Mouse (Mus musculus): ENCODE data around the gene Pdhb. TPM values are rescaled to one million over a fixed set of nuclear protein-coding genes. Genes with fewer than 3 reads are reported as not detected.

The Pdhb gene
- polyA plus RNA-seq (2012; rRNA removed), result 15.7 and 19.8 TPM in 2 replicates

DNA sequence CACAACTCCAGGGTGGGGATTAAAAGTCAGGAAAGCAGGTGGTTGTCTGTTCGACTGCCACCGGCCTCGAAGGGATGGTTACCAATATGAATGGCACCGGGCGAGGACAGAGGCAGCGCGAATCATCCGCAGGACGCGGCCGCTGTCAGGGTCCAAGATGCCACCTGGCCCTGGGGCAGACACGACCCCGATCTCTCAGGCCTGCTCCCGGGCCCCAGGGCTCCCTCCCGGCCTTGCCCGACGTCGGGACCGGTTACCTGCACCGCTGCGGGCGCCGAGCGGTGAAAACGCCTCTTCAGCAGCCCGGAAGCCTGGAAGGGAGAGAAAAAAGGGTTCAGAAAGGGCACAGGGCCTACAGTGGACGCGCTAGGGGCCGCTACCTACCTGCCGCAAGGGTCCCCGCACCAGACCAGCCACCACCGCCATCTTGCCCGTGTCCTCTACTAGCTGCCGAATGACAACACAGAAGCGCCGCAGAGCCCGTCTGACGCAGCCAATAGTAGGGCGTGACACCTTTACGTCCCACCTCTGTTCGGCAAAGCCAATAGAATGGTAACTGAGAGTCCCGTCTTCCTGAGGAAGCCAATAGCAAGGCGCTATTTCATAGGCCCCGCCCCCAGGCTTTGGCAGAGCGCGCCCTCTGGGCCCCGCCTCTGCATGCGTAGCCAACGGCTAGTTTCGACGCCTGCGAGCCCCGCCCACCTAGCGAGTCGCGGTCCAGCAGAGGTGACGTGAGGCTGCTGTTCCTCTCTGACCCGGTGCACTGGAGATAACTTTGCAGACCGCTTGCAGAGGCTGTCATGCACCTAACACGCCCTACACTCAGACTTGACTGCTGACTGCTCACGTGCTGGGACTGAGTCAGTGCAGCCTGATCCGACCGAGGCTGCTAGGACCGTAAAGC is at the start of gene Pdhb:
Gene Pdhb (minus strand): TSS at position 519 of the 904 bp plus-strand sequence.
- peak within 1 kb of the TSS; percentile 88 for H3K4me3 ChIP-seq (ENCODE audit: low read depth, low read length)
- peak within 1 kb of the TSS; percentile 90 for H3K27ac ChIP-seq (ENCODE audit: insufficient read depth, low read depth, low read length)
- WGBS, result under 1% methylated on average over 64 of the region's 64 CpGs
- peaks cover 26% of the 10 kb centered on the region for H3K36me3 ChIP-seq (ENCODE audit: control insufficient read depth, insufficient read depth, low read length)
- H3K4me1 ChIP-seq (ENCODE audit: control insufficient read depth, insufficient read depth, insufficient read length, low read length), result peaks cover 6% of the 10 kb centered on the region
- TF ChIP-seq CTCF (IDR thresholded peaks at IDR 0.05; ENCODE audit: extremely low read depth, insufficient read length, insufficient replicate concordance, low read depth, low read length), result no peak
- peak; percentile 83; the same call in 1 of the 2 replicates for TF ChIP-seq POLR2A (IDR thresholded peaks at IDR 0.05; ENCODE audit: low read depth, low read length)
- no peaks in the 10 kb centered on the region for H3K27me3 ChIP-seq (ENCODE audit: control insufficient read depth, insufficient read depth, low read length)

- Histone ChIP-seq H3K27me3 (ENCODE audit: control insufficient read depth, insufficient read depth, low read length) (no peaks in the 10 kb centered on the region), H3K36me3 (ENCODE audit: control insufficient read depth, insufficient read depth, low read length) (peaks cover 10% of the 10 kb centered on the region; the same call in 1 of the 2 replicates), H3K4me3 (ENCODE audit: low read depth, low read length) (no peak overlapping the region), H3K4me1 (ENCODE audit: control insufficient read depth, insufficient read depth, insufficient read length, low read length) (no peaks in the 10 kb centered on the region), H3K27ac (ENCODE audit: insufficient read depth, low read depth, low read length) (no peak overlapping the region)
- WGBS, result 93% methylated on average over 16 of the region's 16 CpGs
- TF ChIP-seq CTCF (IDR thresholded peaks at IDR 0.05; ENCODE audit: extremely low read depth, insufficient read length, insufficient replicate concordance, low read depth, low read length) (no peak), POLR2A (IDR thresholded peaks at IDR 0.05; ENCODE audit: low read depth, low read length) (no peak)
These were observed 49.7 kb upstream of the Pdhb start for GRCm38 (mm10) chr14:8222561-8222960.

DNA sequence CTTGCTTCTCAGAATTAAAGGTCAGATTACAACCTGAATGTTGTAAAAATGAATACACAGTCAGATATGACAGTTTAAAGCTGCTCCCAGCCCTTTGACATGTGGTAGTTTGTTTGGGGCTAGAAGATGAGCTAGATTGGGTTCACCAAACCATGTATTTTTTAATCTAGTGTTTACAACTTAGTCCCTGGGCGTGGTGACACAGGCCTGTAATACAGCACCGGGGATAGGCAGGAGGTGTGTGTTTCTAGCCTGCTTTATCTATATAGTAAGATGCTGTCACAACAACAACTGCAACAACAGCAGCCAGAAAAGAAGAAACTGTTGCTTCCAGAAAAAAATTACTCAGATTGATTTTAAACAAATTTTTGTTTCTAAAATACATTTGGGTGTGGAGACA is 48.1 kb upstream of the Pdhb start:
- no peak for TF ChIP-seq POLR2A (IDR thresholded peaks at IDR 0.05; ENCODE audit: low read depth, low read length)
- TF ChIP-seq CTCF (IDR thresholded peaks at IDR 0.05; ENCODE audit: extremely low read depth, insufficient read length, insufficient replicate concordance, low read depth, low read length), result no peak
- no peak overlapping the region for H3K27ac ChIP-seq (ENCODE audit: insufficient read depth, low read depth, low read length)
- H3K27me3 ChIP-seq (ENCODE audit: control insufficient read depth, insufficient read depth, low read length), result no peaks in the 10 kb centered on the region
- WGBS, result 84% methylated on average over 2 of the region's 2 CpGs
- peaks cover 3% of the 10 kb centered on the region; the same call in 1 of the 2 replicates for H3K4me1 ChIP-seq (ENCODE audit: control insufficient read depth, insufficient read depth, insufficient read length, low read length)
- no peak overlapping the region for H3K4me3 ChIP-seq (ENCODE audit: low read depth, low read length)
- peaks cover 10% of the 10 kb centered on the region; the same call in 1 of the 2 replicates for H3K36me3 ChIP-seq (ENCODE audit: control insufficient read depth, insufficient read depth, low read length)

- no peaks in the 10 kb centered on the region for H3K27me3 ChIP-seq (ENCODE audit: control insufficient read depth, insufficient read depth, low read length)
- peaks cover 6% of the 10 kb centered on the region; the same call in 1 of the 2 replicates for H3K4me1 ChIP-seq (ENCODE audit: control insufficient read depth, insufficient read depth, insufficient read length, low read length)
- no peak overlapping the region for H3K27ac ChIP-seq (ENCODE audit: insufficient read depth, low read depth, low read length)
- 77% methylated on average over 7 of the region's 7 CpGs for WGBS
- TF ChIP-seq POLR2A (IDR thresholded peaks at IDR 0.05; ENCODE audit: low read depth, low read length) (no peak), CTCF (IDR thresholded peaks at IDR 0.05; ENCODE audit: extremely low read depth, insufficient read length, insufficient replicate concordance, low read depth, low read length) (peak; percentile 57; the same call in 1 of the 2 replicates)
- H3K36me3 ChIP-seq (ENCODE audit: control insufficient read depth, insufficient read depth, low read length), result peaks cover 10% of the 10 kb centered on the region; the same call in 1 of the 2 replicates
- H3K4me3 ChIP-seq (ENCODE audit: low read depth, low read length), result no peak overlapping the region
These were observed 47.5 kb upstream of the Pdhb start for GRCm38 (mm10) chr14:8220306-8220705.

DNA sequence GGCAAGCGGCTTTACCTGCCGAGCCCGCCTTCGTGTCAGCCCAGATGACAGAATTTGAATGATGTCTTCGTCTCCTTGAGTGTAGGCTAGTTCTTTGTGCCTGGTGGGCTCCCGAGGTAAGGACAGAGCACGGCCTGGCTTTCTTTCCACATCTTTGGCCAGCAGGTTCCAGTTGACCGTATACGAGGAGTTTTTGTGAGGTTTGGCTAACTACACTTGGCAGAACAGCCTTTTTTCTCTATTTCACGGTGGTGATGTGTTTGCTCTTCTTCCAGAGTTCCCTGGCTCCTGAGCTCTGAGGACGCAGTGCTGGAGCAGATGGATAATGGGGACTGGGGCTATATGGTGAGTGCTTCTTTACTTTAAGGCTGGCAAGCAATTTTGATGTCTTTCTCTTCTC is 47.1 kb upstream of the Pdhb start:
- peaks cover 10% of the 10 kb centered on the region; the same call in 1 of the 2 replicates for H3K36me3 ChIP-seq (ENCODE audit: control insufficient read depth, insufficient read depth, low read length)
- TF ChIP-seq POLR2A (IDR thresholded peaks at IDR 0.05; ENCODE audit: low read depth, low read length), result no peak
- no peak for TF ChIP-seq CTCF (IDR thresholded peaks at IDR 0.05; ENCODE audit: extremely low read depth, insufficient read length, insufficient replicate concordance, low read depth, low read length)
- WGBS, result 91% methylated on average over 11 of the region's 11 CpGs
- H3K4me3 ChIP-seq (ENCODE audit: low read depth, low read length), result no peak overlapping the region
- peaks cover 6% of the 10 kb centered on the region; the same call in 1 of the 2 replicates for H3K4me1 ChIP-seq (ENCODE audit: control insufficient read depth, insufficient read depth, insufficient read length, low read length)
- no peak overlapping the region for H3K27ac ChIP-seq (ENCODE audit: insufficient read depth, low read depth, low read length)
- H3K27me3 ChIP-seq (ENCODE audit: control insufficient read depth, insufficient read depth, low read length), result no peaks in the 10 kb centered on the region

GRCm38 (mm10) chr14:8218730-8219380 is 46.0 kb upstream of the Pdhb start:
- 85% methylated on average over 10 of the region's 10 CpGs for WGBS
- TF ChIP-seq POLR2A (IDR thresholded peaks at IDR 0.05; ENCODE audit: low read depth, low read length), result no peak
- no peak for TF ChIP-seq CTCF (IDR thresholded peaks at IDR 0.05; ENCODE audit: extremely low read depth, insufficient read length, insufficient replicate concordance, low read depth, low read length)
- H3K36me3 ChIP-seq (ENCODE audit: control insufficient read depth, insufficient read depth, low read length), result peaks cover 8% of the 10 kb centered on the region; the same call in 1 of the 2 replicates
- H3K27ac ChIP-seq (ENCODE audit: insufficient read depth, low read depth, low read length), result no peak overlapping the region
- no peaks in the 10 kb centered on the region for H3K27me3 ChIP-seq (ENCODE audit: control insufficient read depth, insufficient read depth, low read length)
- no peak overlapping the region for H3K4me3 ChIP-seq (ENCODE audit: low read depth, low read length)
- peaks cover 6% of the 10 kb centered on the region; the same call in 1 of the 2 replicates for H3K4me1 ChIP-seq (ENCODE audit: control insufficient read depth, insufficient read depth, insufficient read length, low read length)
